Mouse (Mus musculus) kidney, embryonic 16.5 days (tissue): Measurements from ENCODE around the gene Pafah2. TPM values are rescaled to one million over a fixed set of nuclear protein-coding genes. Genes with fewer than 3 reads are reported as not detected.

Source experiments
- ATAC-seq: fragments of 200-750 bp; cut with Nextera tagmentation; 2 replicates; pipeline ENCODE4 v1.8.0; 2017; ENCODE audit warnings: moderate TSS enrichment; ENCODE audit not compliant: low FRiP score, low TSS enrichment
- H3K27ac ChIP-seq: fragments of 300-500 bp; sonication (generic); 2 replicates; pipeline ENCODE4 v1.5.1; 2014; ENCODE audit warnings: low read length
- H3K27me3 ChIP-seq: fragments of 300-500 bp; sonication (generic); 2 replicates; pipeline ENCODE4 v1.6.1; 2014; ENCODE audit warnings: low read length, control low read depth, mixed read lengths; ENCODE audit not compliant: insufficient read depth
- H3K36me3 ChIP-seq: fragments of 300-500 bp; sonication (generic); 2 replicates; pipeline ENCODE4 v1.6.1; 2014; ENCODE audit warnings: low read length, control low read depth, mixed read lengths; ENCODE audit not compliant: insufficient read depth
- H3K4me1 ChIP-seq: fragments of 300-500 bp; sonication (generic); 2 replicates; pipeline ENCODE4 v1.6.1; 2014; ENCODE audit warnings: low read length, control low read depth, mixed read lengths; ENCODE audit not compliant: insufficient read depth
- H3K4me2 ChIP-seq: fragments of 300-500 bp; sonication (generic); replicated peaks from 2 replicates; pipeline ENCODE4 v1.6.1; 2014; ENCODE audit warnings: low read depth, low read length
- H3K4me3 ChIP-seq: fragments of 300-500 bp; sonication (generic); 2 replicates; pipeline ENCODE4 v1.5.1; 2014; ENCODE audit warnings: mild to moderate bottlenecking, low read length
- H3K9ac ChIP-seq: fragments of 300-500 bp; sonication (generic); replicated peaks from 2 replicates; pipeline ENCODE4 v1.6.1; 2014; ENCODE audit warnings: low read length
- H3K9me3 ChIP-seq: fragments of 300-500 bp; sonication (generic); 2 replicates; pipeline ENCODE4 v1.6.1; 2016; ENCODE audit warnings: low read length, control low read depth
- WGBS: fragments of 180-500 bp; shearing (Covaris S2); extraction: QIAGEN DNeasy Blood & Tissue Kit; methylation state at CpG from one replicate; pipeline ENCODE4 v1.1.7; 2014; 5-methylcytosine and 5-hydroxymethylcytosine counted together
- polyA plus RNA-seq: library from polyadenylated mRNA; unstranded; fragments of >200 nt; fragmentation: Nextera tagmentation; extraction: Ambion mirVana; gene quantifications from 2 replicates; pipeline ENCODE4 v1.2.1, GENCODE M21; 2015

Gene Pafah2
- polyA plus RNA-seq, 1 experiment from 2014 or later = 20.1 TPM

GRCm38 (mm10) chr4:134392595-134392994, 3.5 kb upstream of the Pafah2 start:
- no peak overlapping the region for H3K27ac ChIP-seq
- 17% methylated on average over 8 of the region's 8 CpGs for WGBS
- ATAC-seq = no peak

GRCm38 (mm10) chr4:134393026-134393425, 3.1 kb upstream of the Pafah2 start:
- no peak overlapping the region for H3K27ac ChIP-seq
- peaks cover 8% of the 10 kb centered on the region; the same call in 1 of the 2 replicates for H3K4me1 ChIP-seq
- ATAC-seq = no peak
- no peaks in the 10 kb centered on the region for H3K27me3 ChIP-seq
- no peak overlapping the region for H3K4me3 ChIP-seq
- whole genome bisulfite sequencing = 24% methylated on average over 12 of the region's 12 CpGs
- H3K36me3 ChIP-seq = no peaks in the 10 kb centered on the region
- no peak overlapping the region for H3K4me2 ChIP-seq
- no peak overlapping the region for H3K9ac ChIP-seq
- no peaks in the 10 kb centered on the region for H3K9me3 ChIP-seq

More at GRCm38 (mm10) chr4:134392595-134392994, 3.5 kb upstream of the Pafah2 start:
- peaks cover 8% of the 10 kb centered on the region; the same call in 1 of the 2 replicates for H3K4me1 ChIP-seq
- H3K4me2 ChIP-seq = no peak overlapping the region
- H3K4me3 ChIP-seq = no peak overlapping the region
- no peaks in the 10 kb centered on the region for H3K27me3 ChIP-seq
- H3K36me3 ChIP-seq = no peaks in the 10 kb centered on the region
- no peaks in the 10 kb centered on the region for H3K9me3 ChIP-seq
- no peak overlapping the region for H3K9ac ChIP-seq

GRCm38 (mm10) chr4:134395142-134395541, 978 bp upstream of the Pafah2 start:
- Histone ChIP-seq H3K27me3 (no peaks in the 10 kb centered on the region), H3K4me1 (peaks cover 8% of the 10 kb centered on the region; the same call in 1 of the 2 replicates), H3K27ac (no peak overlapping the region), H3K4me3 (no peak overlapping the region), H3K9me3 (no peaks in the 10 kb centered on the region), H3K9ac (no peak overlapping the region), H3K36me3 (no peaks in the 10 kb centered on the region), H3K4me2 (no peak overlapping the region)
- ATAC-seq = no peak
- 93% methylated on average over 7 of the region's 7 CpGs for WGBS

GRCm38 (mm10) chr4:134397121-134397520, 1.0 kb downstream of the Pafah2 start:
- peak overlapping the region; percentile 22 for H3K9ac ChIP-seq
- peaks cover 22% of the 10 kb centered on the region for H3K4me1 ChIP-seq
- ATAC-seq = no peak; the same call in 1 of the 2 replicates
- H3K27ac ChIP-seq = peak overlapping the region; percentile 40
- H3K9me3 ChIP-seq = no peaks in the 10 kb centered on the region
- peak overlapping the region; percentile 67 for H3K4me2 ChIP-seq
- 15% methylated on average over 7 of the region's 7 CpGs for WGBS
- H3K27me3 ChIP-seq = no peaks in the 10 kb centered on the region
- no peaks in the 10 kb centered on the region for H3K36me3 ChIP-seq
- H3K4me3 ChIP-seq = peak overlapping the region; percentile 58

GRCm38 (mm10) chr4:134397732-134398131, 1.6 kb downstream of the Pafah2 start:
- H3K27ac ChIP-seq = peak overlapping the region; percentile 40
- 81% methylated on average over 9 of the region's 9 CpGs for WGBS
- ATAC-seq = no peak

GRCm38 (mm10) chr4:134400206-134400605, 4.1 kb downstream of the Pafah2 start:
- Histone ChIP-seq H3K27ac (no peak overlapping the region), H3K4me2 (no peak overlapping the region), H3K9ac (no peak overlapping the region), H3K4me3 (no peak overlapping the region), H3K4me1 (peaks cover 21% of the 10 kb centered on the region), H3K36me3 (no peaks in the 10 kb centered on the region), H3K27me3 (no peaks in the 10 kb centered on the region), H3K9me3 (no peaks in the 10 kb centered on the region)
- no peak for ATAC-seq
- WGBS = 28% methylated on average over 5 of the region's 5 CpGs

More at GRCm38 (mm10) chr4:134397732-134398131, 1.6 kb downstream of the Pafah2 start:
- Histone ChIP-seq H3K4me2 (peak overlapping the region; percentile 67), H3K9ac (no peak overlapping the region), H3K4me3 (peak overlapping the region; percentile 58; the same call in 1 of the 2 replicates), H3K36me3 (no peaks in the 10 kb centered on the region), H3K4me1 (peaks cover 19% of the 10 kb centered on the region), H3K27me3 (no peaks in the 10 kb centered on the region), H3K9me3 (no peaks in the 10 kb centered on the region)

- Histone ChIP-seq H3K27ac (no peak overlapping the region), H3K27me3 (no peaks in the 10 kb centered on the region), H3K4me2 (peak overlapping the region; percentile 59), H3K9ac (peak overlapping the region; percentile 43), H3K4me3 (peak overlapping the region; percentile 40), H3K4me1 (peaks cover 21% of the 10 kb centered on the region), H3K36me3 (no peaks in the 10 kb centered on the region), H3K9me3 (no peaks in the 10 kb centered on the region)
- 5% methylated on average over 19 of the region's 19 CpGs for WGBS
- peak; percentile 65 for ATAC-seq
These were observed 5.1 kb downstream of the Pafah2 start for GRCm38 (mm10) chr4:134401181-134401661.

GRCm38 (mm10) chr4:134401856-134402570, 5.9 kb downstream of the Pafah2 start:
- 64% methylated on average over 16 of the region's 16 CpGs for WGBS
- Histone ChIP-seq H3K4me2 (peak overlapping the region; percentile 59), H3K27me3 (no peaks in the 10 kb centered on the region), H3K36me3 (no peaks in the 10 kb centered on the region), H3K9me3 (no peaks in the 10 kb centered on the region), H3K27ac (no peak overlapping the region), H3K4me3 (no peak overlapping the region), H3K4me1 (peaks cover 20% of the 10 kb centered on the region), H3K9ac (no peak overlapping the region)
- ATAC-seq = no peak

- Histone ChIP-seq H3K4me3 (no peak overlapping the region), H3K9ac (no peak overlapping the region), H3K9me3 (no peaks in the 10 kb centered on the region), H3K27me3 (no peaks in the 10 kb centered on the region), H3K36me3 (no peaks in the 10 kb centered on the region), H3K27ac (no peak overlapping the region), H3K4me1 (peaks cover 16% of the 10 kb centered on the region), H3K4me2 (no peak overlapping the region)
- 60% methylated on average over 16 of the region's 16 CpGs for WGBS
- ATAC-seq = peak; percentile 42; the same call in 1 of the 2 replicates
These were observed 6.6 kb downstream of the Pafah2 start for GRCm38 (mm10) chr4:134402571-134403262.
